Mouse (Mus musculus): ENCODE measurements at regions not wholly inside any gene's neighbourhood (a gene's known extent, or its start where the extent isn't known, plus 50 kb on each side); places are given as distances from the start of the nearest gene placed in this dataset.

- Histone ChIP-seq H3K27ac (ENCODE audit: insufficient read depth, low read length) (no peak overlapping the region), H3K4me3 (ENCODE audit: low read depth, low read length) (no peak overlapping the region), H3K9ac (ENCODE audit: low read depth, poor library complexity, severe bottlenecking) (no peak overlapping the region), H3K27me3 (ENCODE audit: control insufficient read depth, insufficient read depth, low read length, poor library complexity, severe bottlenecking) (no peaks in the 10 kb centered on the region), H3K9me3 (replicated peaks; ENCODE audit: control insufficient read depth, insufficient read depth, low read length, poor library complexity, severe bottlenecking) (no peaks in the 10 kb centered on the region), H3K4me1 (ENCODE audit: control insufficient read depth, insufficient read depth, low read length) (no peaks in the 10 kb centered on the region), H3K36me3 (ENCODE audit: control insufficient read depth, insufficient read depth, low read length, poor library complexity, severe bottlenecking) (no peaks in the 10 kb centered on the region)
- TF ChIP-seq CTCF (IDR thresholded peaks at IDR 0.05; ENCODE audit: low read depth, low read length): no peak
- TF ChIP-seq POLR2A (IDR thresholded peaks at IDR 0.05; ENCODE audit: insufficient read depth, low read length): no peak
- no peak for TF ChIP-seq EP300 (IDR thresholded peaks at IDR 0.05; ENCODE audit: insufficient read depth, low read depth, low read length)
Measured at GRCm38 (mm10) chr6:5553703-5554394, 57.7 kb upstream of the Pdk4 start.

GRCm38 (mm10) chr6:5550067-5550466, 54.0 kb upstream of the Pdk4 start:
- Histone ChIP-seq H3K27ac (ENCODE audit: insufficient read depth, low read length) (no peak overlapping the region), H3K9ac (ENCODE audit: low read depth, poor library complexity, severe bottlenecking) (no peak overlapping the region), H3K4me3 (ENCODE audit: low read depth, low read length) (no peak overlapping the region), H3K9me3 (replicated peaks; ENCODE audit: control insufficient read depth, insufficient read depth, low read length, poor library complexity, severe bottlenecking) (no peaks in the 10 kb centered on the region), H3K36me3 (ENCODE audit: control insufficient read depth, insufficient read depth, low read length, poor library complexity, severe bottlenecking) (no peaks in the 10 kb centered on the region), H3K4me1 (ENCODE audit: control insufficient read depth, insufficient read depth, low read length) (no peaks in the 10 kb centered on the region), H3K27me3 (ENCODE audit: control insufficient read depth, insufficient read depth, low read length, poor library complexity, severe bottlenecking) (no peaks in the 10 kb centered on the region)
- no peak for TF ChIP-seq POLR2A (IDR thresholded peaks at IDR 0.05; ENCODE audit: insufficient read depth, low read length)
- TF ChIP-seq EP300 (IDR thresholded peaks at IDR 0.05; ENCODE audit: insufficient read depth, low read depth, low read length): no peak
- TF ChIP-seq CTCF (IDR thresholded peaks at IDR 0.05; ENCODE audit: low read depth, low read length): no peak

Data from ES-Bruce4 (cell line).